Mouse (Mus musculus) heart, adult 2 months (tissue): ENCODE measurements at regions not wholly inside any gene's neighbourhood (a gene's known extent, or its start where the extent isn't known, plus 50 kb on each side); places are given as distances from the start of the nearest gene placed in this dataset.

Experiments used
- CTCF ChIP-seq: fragments of 200-600 bp; IDR thresholded peaks from 2 replicates; pipeline ENCODE4 v1.8.1; 2022; ENCODE audit warnings: antibody characterized with exemption, mild to moderate bottlenecking, moderate library complexity
- EP300 ChIP-seq: fragments of 200-500 bp; IDR thresholded peaks from 2 replicates; pipeline ENCODE4 v1.6.1; 2011; ENCODE audit warnings: low read depth, low read length, control low read depth; ENCODE audit not compliant: insufficient read depth
- POLR2A ChIP-seq: fragments of 200-500 bp; IDR thresholded peaks from 2 replicates; pipeline ENCODE4 v1.6.1; 2011; ENCODE audit warnings: mild to moderate bottlenecking, low read depth, low read length, control low read depth; ENCODE audit not compliant: insufficient read depth

- TF ChIP-seq POLR2A: no peak
- no peak for TF ChIP-seq CTCF
- TF ChIP-seq EP300: no peak
Observed at GRCm38 (mm10) chr13:15911263-15911662, 100.4 kb upstream of the Inhba start.
